Mouse (Mus musculus): ENCODE data around the gene Lrrc74b. TPM values are rescaled to one million over a fixed set of nuclear protein-coding genes. Genes with fewer than 3 reads are reported as not detected.

Lrrc74b gene
- polyA plus RNA-seq, 2 experiments, result 0.23 to 0.29 TPM

DNA sequence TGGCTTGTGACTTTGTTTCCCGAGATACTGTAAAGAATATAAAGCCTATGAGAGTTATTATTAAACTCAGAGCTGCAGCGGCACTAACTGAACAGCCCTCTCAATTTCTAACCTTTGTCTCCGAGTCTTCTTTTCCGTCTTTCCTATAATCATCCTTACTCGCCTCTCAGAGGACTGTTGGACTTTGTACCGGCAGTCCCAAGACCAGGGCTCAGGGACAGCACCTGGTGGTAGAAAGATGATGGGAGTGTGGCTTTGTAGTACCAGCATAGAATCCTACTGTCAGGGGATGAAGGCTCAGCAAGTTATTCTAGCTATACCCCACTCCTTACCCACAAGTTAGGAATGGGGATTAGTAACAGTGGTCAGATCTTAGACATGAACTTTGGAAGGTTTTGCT is 34.8 kb downstream of the Lrrc74b start:
- 91% methylated on average over 6 of the region's 6 CpGs for WGBS
- Histone ChIP-seq H3K27ac (replicated peaks; ENCODE audit: low read depth, low read length) (no peak overlapping the region), H3K4me2 (replicated peaks; ENCODE audit: low read depth, low read length, severe bottlenecking) (no peak overlapping the region), H3K9me3 (ENCODE audit: control insufficient read depth, low read length) (no peaks in the 10 kb centered on the region), H3K4me3 (replicated peaks; ENCODE audit: low read length) (no peak overlapping the region), H3K9ac (ENCODE audit: low read depth, low read length, severe bottlenecking) (no peak overlapping the region), H3K27me3 (ENCODE audit: control insufficient read depth, insufficient read depth, low read length) (no peaks in the 10 kb centered on the region), H3K4me1 (ENCODE audit: control insufficient read depth, insufficient read depth, low read length) (peaks cover 8% of the 10 kb centered on the region), H3K36me3 (ENCODE audit: control insufficient read depth, insufficient read depth, low read length) (peaks cover 79% of the 10 kb centered on the region)
- DNase-seq (ENCODE audit: low spot score) (no peak), ATAC-seq (ENCODE audit: low FRiP score, low read depth) (no peak)
- TF ChIP-seq POLR2A (IDR thresholded peaks at IDR 0.05; ENCODE audit: borderline replicate concordance, extremely low read depth, insufficient read depth, insufficient read length), result no peak

DNA sequence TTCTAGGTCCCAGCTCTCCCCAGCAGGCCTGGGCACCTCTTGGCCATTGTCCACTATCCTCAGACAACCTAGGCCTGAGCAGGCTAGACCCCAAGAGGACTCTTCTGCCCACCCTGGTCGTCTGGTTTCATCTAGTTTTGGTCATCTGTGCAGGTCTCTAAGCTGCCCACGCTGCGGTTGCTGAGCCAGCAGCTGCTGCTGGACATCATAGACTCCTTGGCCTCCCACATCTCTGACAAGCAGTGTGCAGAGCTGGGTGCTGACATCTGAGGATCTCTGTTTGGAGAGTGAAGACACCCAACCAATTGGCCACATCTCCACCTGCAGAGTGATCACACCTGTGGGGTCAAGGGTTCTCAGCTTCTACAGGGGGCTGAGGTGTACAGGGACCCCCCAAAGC is 35.5 kb downstream of the Lrrc74b start:
- Histone ChIP-seq H3K27me3 (ENCODE audit: control insufficient read depth, insufficient read depth, low read length) (no peaks in the 10 kb centered on the region), H3K4me2 (replicated peaks; ENCODE audit: low read depth, low read length, severe bottlenecking) (no peak overlapping the region), H3K36me3 (ENCODE audit: control insufficient read depth, insufficient read depth, low read length) (peaks cover 86% of the 10 kb centered on the region), H3K9me3 (ENCODE audit: control insufficient read depth, low read length) (no peaks in the 10 kb centered on the region), H3K9ac (ENCODE audit: low read depth, low read length, severe bottlenecking) (no peak overlapping the region), H3K4me1 (ENCODE audit: control insufficient read depth, insufficient read depth, low read length) (peaks cover 8% of the 10 kb centered on the region), H3K4me3 (replicated peaks; ENCODE audit: low read length) (no peak overlapping the region), H3K27ac (replicated peaks; ENCODE audit: low read depth, low read length) (no peak overlapping the region)
- ATAC-seq (ENCODE audit: low FRiP score, low read depth), result no peak
- 80% methylated on average over 3 of the region's 3 CpGs for WGBS
- DNase-seq (ENCODE audit: low spot score), result no peak
- no peak for TF ChIP-seq POLR2A (IDR thresholded peaks at IDR 0.05; ENCODE audit: borderline replicate concordance, extremely low read depth, insufficient read depth, insufficient read length)

DNA sequence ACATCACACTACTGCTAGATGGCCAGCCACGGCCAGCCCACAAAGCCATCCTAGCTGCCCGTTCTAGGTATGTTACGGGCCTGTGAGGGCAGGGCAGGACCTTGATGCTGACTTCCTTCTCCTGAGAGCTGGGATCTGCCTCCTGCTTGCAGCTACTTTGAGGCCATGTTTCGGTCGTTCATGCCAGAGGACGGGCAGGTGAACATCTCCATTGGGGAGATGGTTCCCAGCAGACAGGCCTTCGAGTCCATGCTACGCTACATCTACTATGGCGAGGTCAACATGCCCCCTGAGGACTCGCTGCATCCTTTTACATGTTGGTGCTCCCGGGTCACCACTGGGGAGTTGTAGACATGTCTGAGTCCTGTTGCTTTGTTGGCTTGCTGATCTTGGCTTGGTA is 36.9 kb downstream of the Lrrc74b start:
- H3K9ac ChIP-seq (ENCODE audit: low read depth, low read length, severe bottlenecking), result no peak overlapping the region

DNA sequence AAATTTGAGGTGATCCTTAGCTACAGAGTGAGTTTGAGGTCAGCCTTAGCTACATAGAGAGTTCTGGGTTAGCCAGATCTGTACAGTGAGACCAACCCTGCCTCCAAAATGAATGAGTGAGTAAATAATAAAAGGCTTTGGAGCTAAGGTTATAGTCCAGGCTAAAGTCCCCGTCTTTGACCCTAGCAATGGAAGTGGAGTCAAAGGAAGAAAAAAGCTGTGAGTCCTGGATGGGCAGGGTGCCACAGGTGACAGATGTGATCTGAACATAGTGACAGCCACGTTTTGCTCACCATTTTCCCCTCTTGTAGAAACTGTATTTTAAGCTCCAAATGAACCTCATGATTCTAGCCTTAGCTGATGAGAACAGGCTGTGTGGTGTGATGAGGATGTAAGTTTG is 42.1 kb downstream of the Lrrc74b start:
- H3K27ac ChIP-seq (replicated peaks; ENCODE audit: low read depth, low read length), result no peak overlapping the region
- no peaks in the 10 kb centered on the region for H3K9me3 ChIP-seq (ENCODE audit: control insufficient read depth, low read length)
- peaks cover 90% of the 10 kb centered on the region for H3K36me3 ChIP-seq (ENCODE audit: control insufficient read depth, insufficient read depth, low read length)
- DNase-seq (ENCODE audit: low spot score), result no peak
- no peak overlapping the region for H3K4me2 ChIP-seq (replicated peaks; ENCODE audit: low read depth, low read length, severe bottlenecking)
- 86% methylated on average over 2 of the region's 2 CpGs for WGBS
- H3K4me1 ChIP-seq (ENCODE audit: control insufficient read depth, insufficient read depth, low read length), result no peaks in the 10 kb centered on the region
- H3K9ac ChIP-seq (ENCODE audit: low read depth, low read length, severe bottlenecking), result no peak overlapping the region
- no peak overlapping the region for H3K4me3 ChIP-seq (replicated peaks; ENCODE audit: low read length)
- H3K27me3 ChIP-seq (ENCODE audit: control insufficient read depth, insufficient read depth, low read length), result no peaks in the 10 kb centered on the region
- no peak for ATAC-seq (ENCODE audit: low FRiP score, low read depth)
- TF ChIP-seq POLR2A (IDR thresholded peaks at IDR 0.05; ENCODE audit: borderline replicate concordance, extremely low read depth, insufficient read depth, insufficient read length), result no peak

More for the DNA sequence above, 36.9 kb downstream of the Lrrc74b start:
- 95% methylated on average over 11 of the region's 11 CpGs for WGBS
- Histone ChIP-seq H3K9me3 (ENCODE audit: control insufficient read depth, low read length) (no peaks in the 10 kb centered on the region), H3K4me2 (replicated peaks; ENCODE audit: low read depth, low read length, severe bottlenecking) (no peak overlapping the region), H3K4me3 (replicated peaks; ENCODE audit: low read length) (no peak overlapping the region), H3K27me3 (ENCODE audit: control insufficient read depth, insufficient read depth, low read length) (no peaks in the 10 kb centered on the region), H3K4me1 (ENCODE audit: control insufficient read depth, insufficient read depth, low read length) (no peaks in the 10 kb centered on the region), H3K36me3 (ENCODE audit: control insufficient read depth, insufficient read depth, low read length) (peaks cover 96% of the 10 kb centered on the region), H3K27ac (replicated peaks; ENCODE audit: low read depth, low read length) (no peak overlapping the region)
- TF ChIP-seq POLR2A (IDR thresholded peaks at IDR 0.05; ENCODE audit: borderline replicate concordance, extremely low read depth, insufficient read depth, insufficient read length), result no peak
- ATAC-seq (ENCODE audit: low FRiP score, low read depth) (no peak), DNase-seq (ENCODE audit: low spot score) (no peak)

DNA sequence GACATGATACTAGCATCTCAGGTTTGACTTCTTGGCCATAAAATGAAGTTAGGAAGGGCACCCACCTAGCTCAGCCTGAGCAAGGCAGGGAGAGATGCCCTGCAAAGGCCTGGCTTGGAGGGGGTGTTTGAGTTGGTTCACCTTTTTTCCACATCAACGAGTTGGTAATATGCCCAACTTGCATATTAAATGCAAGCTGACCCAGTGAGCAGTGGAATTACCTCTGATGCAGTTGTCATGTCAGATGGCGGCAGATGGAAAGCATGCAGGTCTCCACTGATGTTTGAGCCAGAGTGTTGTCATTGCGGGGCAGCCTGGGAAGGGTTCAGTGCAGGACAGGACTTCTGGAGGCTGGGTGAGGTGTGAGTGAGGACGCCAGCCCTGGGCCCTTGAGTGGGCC is 49.6 kb downstream of the Lrrc74b start:
- Histone ChIP-seq H3K4me2 (replicated peaks; ENCODE audit: low read depth, low read length, severe bottlenecking) (no peak overlapping the region), H3K9ac (ENCODE audit: low read depth, low read length, severe bottlenecking) (peak overlapping the region; percentile 12; the same call in 1 of the 2 replicates), H3K9me3 (ENCODE audit: control insufficient read depth, low read length) (no peaks in the 10 kb centered on the region), H3K27ac (replicated peaks; ENCODE audit: low read depth, low read length) (no peak overlapping the region), H3K4me3 (replicated peaks; ENCODE audit: low read length) (no peak overlapping the region), H3K4me1 (ENCODE audit: control insufficient read depth, insufficient read depth, low read length) (peaks cover 10% of the 10 kb centered on the region), H3K27me3 (ENCODE audit: control insufficient read depth, insufficient read depth, low read length) (no peaks in the 10 kb centered on the region), H3K36me3 (ENCODE audit: control insufficient read depth, insufficient read depth, low read length) (peaks cover 48% of the 10 kb centered on the region)
- DNase-seq (ENCODE audit: low spot score) (no peak), ATAC-seq (ENCODE audit: low FRiP score, low read depth) (no peak)
- TF ChIP-seq POLR2A (IDR thresholded peaks at IDR 0.05; ENCODE audit: borderline replicate concordance, extremely low read depth, insufficient read depth, insufficient read length), result no peak
- WGBS, result 90% methylated on average over 4 of the region's 4 CpGs

DNA sequence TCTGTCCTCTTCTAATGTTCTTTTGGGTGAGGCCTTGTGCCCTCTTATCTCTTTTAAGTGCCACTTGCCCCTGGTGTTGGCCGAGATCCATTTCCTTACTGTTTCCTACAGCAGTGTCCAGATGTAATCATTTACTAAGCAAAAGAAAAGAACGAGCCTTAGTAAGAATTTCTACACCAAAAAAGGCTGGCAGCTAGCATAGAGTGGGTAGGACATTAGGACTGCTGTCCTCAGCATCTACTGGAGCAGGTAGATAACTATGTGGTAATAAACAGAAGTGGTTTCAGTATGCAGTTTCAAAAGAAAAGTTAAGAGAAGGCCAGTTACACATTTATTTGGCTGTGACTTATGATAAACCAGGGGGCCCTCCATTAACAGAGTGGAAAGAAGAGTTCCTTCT is 50.4 kb downstream of the Lrrc74b start:
- Histone ChIP-seq H3K9ac (ENCODE audit: low read depth, low read length, severe bottlenecking) (no peak overlapping the region), H3K27me3 (ENCODE audit: control insufficient read depth, insufficient read depth, low read length) (no peaks in the 10 kb centered on the region), H3K4me3 (replicated peaks; ENCODE audit: low read length) (no peak overlapping the region), H3K4me2 (replicated peaks; ENCODE audit: low read depth, low read length, severe bottlenecking) (no peak overlapping the region), H3K36me3 (ENCODE audit: control insufficient read depth, insufficient read depth, low read length) (peaks cover 41% of the 10 kb centered on the region), H3K9me3 (ENCODE audit: control insufficient read depth, low read length) (no peaks in the 10 kb centered on the region), H3K4me1 (ENCODE audit: control insufficient read depth, insufficient read depth, low read length) (peaks cover 10% of the 10 kb centered on the region), H3K27ac (replicated peaks; ENCODE audit: low read depth, low read length) (no peak overlapping the region)
- WGBS, result 95% methylated on average over 2 of the region's 2 CpGs
- ATAC-seq (ENCODE audit: low FRiP score, low read depth) (no peak), DNase-seq (ENCODE audit: low spot score) (no peak)
- TF ChIP-seq POLR2A (IDR thresholded peaks at IDR 0.05; ENCODE audit: borderline replicate concordance, extremely low read depth, insufficient read depth, insufficient read length), result no peak
